Mouse (Mus musculus): Measurements from ENCODE around the gene Gramd2. TPM values are rescaled to one million over a fixed set of nuclear protein-coding genes. Genes with fewer than 3 reads are reported as not detected.

The Gramd2 gene
- total RNA-seq, 2 experiments from 2014 or later = 5.3 to 5.8 TPM

Other genes starting within 250 kb of the Gramd2 start
- gene Arih1, start 193.5 kb upstream of the Gramd2 start, total RNA-seq (2021) = 100 to 1,000 TPM; 107 to 110 TPM
- gene Hexa, start 140.6 kb upstream of the Gramd2 start, total RNA-seq (2021) = 10 to 100 TPM; 54.7 to 62.1 TPM
- gene Tmem202, start 140.3 kb upstream of the Gramd2 start, total RNA-seq (2021) = 1 to 10 TPM; 3.0 to 3.6 TPM
- gene Celf6, start 102.2 kb upstream of the Gramd2 start, total RNA-seq (2021) = 10 to 100 TPM; 29.7 to 33.2 TPM
- gene Parp6, start 62.9 kb upstream of the Gramd2 start, total RNA-seq (2021) = 100 to 1,000 TPM; 115 to 120 TPM
- gene Pkm, start 23.8 kb upstream of the Gramd2 start, total RNA-seq (2021) = 1,000 to 10,000 TPM; 1,476 to 1,478 TPM
- gene Senp8, start 70.6 kb downstream of the Gramd2 start, total RNA-seq (2021) = 10 to 100 TPM; 10.1 to 14.3 TPM
- 10 to 100 TPM; 58.2 to 65.6 TPM for gene Myo9a, start 70.8 kb downstream of the Gramd2 start, total RNA-seq (2021)